Mouse (Mus musculus) ES-Bruce4 (cell line): Measurements from ENCODE around the gene Plekho2. TPM values are rescaled to one million over a fixed set of nuclear protein-coding genes. Genes with fewer than 3 reads are reported as not detected.

Experiments
- H3K27ac ChIP-seq: 2 replicates; pipeline ENCODE4 v1.5.1; 2012; ENCODE audit warnings: low read length, inconsistent platforms; ENCODE audit not compliant: insufficient read depth
- H3K27me3 ChIP-seq: 2 replicates; pipeline ENCODE4 v1.6.1; 2012; ENCODE audit warnings: mild to moderate bottlenecking, low read length, inconsistent platforms; ENCODE audit not compliant: control insufficient read depth, poor library complexity, insufficient read depth, severe bottlenecking
- H3K36me3 ChIP-seq: 2 replicates; pipeline ENCODE4 v1.6.1; 2012; ENCODE audit warnings: inconsistent platforms, mild to moderate bottlenecking, low read length, moderate library complexity; ENCODE audit not compliant: control insufficient read depth, poor library complexity, insufficient read depth, severe bottlenecking
- H3K4me1 ChIP-seq: one replicate; pipeline ENCODE4 v1.8.1; 2011; ENCODE audit warnings: low read length; ENCODE audit not compliant: control insufficient read depth, insufficient read depth
- H3K4me3 ChIP-seq: 2 replicates; pipeline ENCODE4 v1.5.1; 2011; ENCODE audit warnings: low read depth, mild to moderate bottlenecking, low read length
- H3K9ac ChIP-seq: 2 replicates; pipeline ENCODE4 v1.6.1; 2012; ENCODE audit warnings: low read depth, mild to moderate bottlenecking, inconsistent platforms; ENCODE audit not compliant: poor library complexity, severe bottlenecking
- H3K9me3 ChIP-seq: replicated peaks from 2 replicates; pipeline ENCODE4 v1.6.1; 2012; ENCODE audit warnings: mild to moderate bottlenecking, low read length, inconsistent platforms; ENCODE audit not compliant: control insufficient read depth, poor library complexity, insufficient read depth, severe bottlenecking
- CTCF ChIP-seq: IDR thresholded peaks from one replicate; pipeline ENCODE4 v1.8.1; 2011; ENCODE audit warnings: low read depth, low read length
- EP300 ChIP-seq: IDR thresholded peaks from 2 replicates; pipeline ENCODE4 v1.6.1; 2011; ENCODE audit warnings: low read depth, low read length; ENCODE audit not compliant: insufficient read depth
- POLR2A ChIP-seq: IDR thresholded peaks from one replicate; pipeline ENCODE4 v1.8.1; 2011; ENCODE audit warnings: low read length; ENCODE audit not compliant: insufficient read depth
- polyA plus RNA-seq: library from polyadenylated mRNA; stranded (reverse); fragments of >200 nt; gene quantifications from 2 replicates; pipeline ENCODE4 v1.2.4, GENCODE M21; 2011; ENCODE audit warnings: low read depth; ENCODE audit not compliant: missing spikeins, insufficient read depth, insufficient read length

The Plekho2 gene
- polyA plus RNA-seq, 1 experiment, result 6.1 TPM

GRCm38 (mm10) chr9:65619311-65619710 is 39.5 kb upstream of the Plekho2 start:
- Histone ChIP-seq H3K9me3 (no peaks in the 10 kb centered on the region), H3K4me1 (peaks cover 8% of the 10 kb centered on the region), H3K4me3 (no peak overlapping the region), H3K27me3 (no peaks in the 10 kb centered on the region), H3K36me3 (no peaks in the 10 kb centered on the region), H3K9ac (no peak overlapping the region), H3K27ac (peak overlapping the region; percentile 95)
- no peak for TF ChIP-seq CTCF
- TF ChIP-seq EP300, result 0 out of 2 replicates have a peak, but pooled peaks have one; percentile 45
- TF ChIP-seq POLR2A, result no peak

DNA sequence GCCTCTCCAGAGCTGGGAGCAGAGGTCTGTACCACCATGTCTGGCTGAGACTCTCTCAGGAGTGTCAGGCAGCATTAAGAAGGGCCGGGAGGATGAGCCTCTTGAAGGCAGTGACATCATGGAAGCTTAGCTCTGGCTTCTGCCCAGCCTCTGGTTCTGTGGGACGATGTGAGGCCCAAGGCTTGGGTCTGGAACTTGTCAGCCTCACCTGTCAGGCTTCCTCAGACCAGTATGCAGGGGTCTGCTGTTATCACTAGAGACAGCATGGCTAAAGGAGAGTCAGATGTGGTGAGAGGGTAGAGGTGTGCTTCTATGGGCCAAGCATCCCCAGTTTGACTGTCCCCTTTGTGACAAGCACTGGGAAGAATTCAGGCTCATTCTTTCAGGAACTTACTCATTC is 33.3 kb upstream of the Plekho2 start:
- Histone ChIP-seq H3K9ac (no peak overlapping the region), H3K9me3 (no peaks in the 10 kb centered on the region), H3K36me3 (no peaks in the 10 kb centered on the region), H3K4me1 (peaks cover 6% of the 10 kb centered on the region), H3K4me3 (no peak overlapping the region), H3K27me3 (no peaks in the 10 kb centered on the region), H3K27ac (no peak overlapping the region)
- no peak for TF ChIP-seq EP300
- no peak for TF ChIP-seq CTCF
- no peak for TF ChIP-seq POLR2A

DNA sequence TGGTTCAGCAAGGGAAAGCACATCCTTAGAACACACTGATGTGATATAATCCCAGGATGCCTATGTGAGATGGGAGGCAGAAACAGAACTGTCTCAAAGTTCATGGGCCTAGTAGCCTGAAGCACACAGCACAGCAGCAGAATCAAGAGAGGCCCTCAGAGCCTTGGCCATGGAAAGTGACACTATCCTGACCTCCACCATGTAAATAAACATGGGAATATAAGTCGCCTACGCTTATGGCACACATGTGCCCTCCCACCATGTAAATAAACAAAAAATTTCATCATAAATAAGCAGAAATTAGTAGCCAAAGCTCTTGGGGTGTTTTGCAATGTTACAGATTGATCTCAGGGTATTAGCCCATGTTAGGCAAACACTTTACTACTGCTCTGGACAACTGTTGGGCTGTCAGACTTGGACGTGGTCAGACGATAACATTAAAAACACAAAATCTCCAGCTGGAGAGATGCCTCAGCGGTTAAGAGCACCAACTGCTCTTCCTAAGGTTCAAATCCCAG is 32.2 kb upstream of the Plekho2 start:
- Histone ChIP-seq H3K9me3 (no peaks in the 10 kb centered on the region), H3K36me3 (no peaks in the 10 kb centered on the region), H3K27me3 (no peaks in the 10 kb centered on the region), H3K9ac (no peak overlapping the region), H3K27ac (no peak overlapping the region), H3K4me3 (no peak overlapping the region), H3K4me1 (peaks cover under 1% of the 10 kb centered on the region)
- no peak for TF ChIP-seq EP300

DNA sequence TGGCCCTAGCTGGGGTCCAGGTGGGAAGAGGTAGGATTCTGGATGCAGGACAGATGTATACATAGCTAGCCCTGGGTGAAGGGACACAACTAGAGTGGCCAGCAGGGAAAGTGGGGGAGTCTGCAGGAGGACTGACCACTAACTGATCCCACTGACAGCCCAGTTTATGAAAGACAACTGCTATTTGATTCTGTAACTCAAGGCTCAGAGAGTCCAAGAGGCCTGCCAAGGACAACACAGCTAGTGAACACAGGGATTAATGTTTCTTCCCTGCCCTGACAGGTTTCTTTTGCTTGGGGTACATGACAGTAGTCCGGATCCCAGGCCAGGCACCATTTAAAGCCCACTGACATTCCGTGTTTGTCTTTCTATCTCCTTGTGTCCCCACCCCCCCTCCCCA is 27.3 kb upstream of the Plekho2 start:
- H3K27ac ChIP-seq, result peak overlapping the region; percentile 90
- 0 out of 2 replicates have a peak overlapping the region, but pooled peaks have one; percentile 28 for H3K4me3 ChIP-seq
- 0 out of 2 replicates have a peak overlapping the region, but pooled peaks have one; percentile 17 for H3K9ac ChIP-seq
- H3K4me1 ChIP-seq, result no peaks in the 10 kb centered on the region
- no peaks in the 10 kb centered on the region for H3K9me3 ChIP-seq
- no peaks in the 10 kb centered on the region for H3K36me3 ChIP-seq
- H3K27me3 ChIP-seq, result no peaks in the 10 kb centered on the region
- no peak for TF ChIP-seq CTCF
- TF ChIP-seq POLR2A, result no peak
- no peak for TF ChIP-seq EP300

DNA sequence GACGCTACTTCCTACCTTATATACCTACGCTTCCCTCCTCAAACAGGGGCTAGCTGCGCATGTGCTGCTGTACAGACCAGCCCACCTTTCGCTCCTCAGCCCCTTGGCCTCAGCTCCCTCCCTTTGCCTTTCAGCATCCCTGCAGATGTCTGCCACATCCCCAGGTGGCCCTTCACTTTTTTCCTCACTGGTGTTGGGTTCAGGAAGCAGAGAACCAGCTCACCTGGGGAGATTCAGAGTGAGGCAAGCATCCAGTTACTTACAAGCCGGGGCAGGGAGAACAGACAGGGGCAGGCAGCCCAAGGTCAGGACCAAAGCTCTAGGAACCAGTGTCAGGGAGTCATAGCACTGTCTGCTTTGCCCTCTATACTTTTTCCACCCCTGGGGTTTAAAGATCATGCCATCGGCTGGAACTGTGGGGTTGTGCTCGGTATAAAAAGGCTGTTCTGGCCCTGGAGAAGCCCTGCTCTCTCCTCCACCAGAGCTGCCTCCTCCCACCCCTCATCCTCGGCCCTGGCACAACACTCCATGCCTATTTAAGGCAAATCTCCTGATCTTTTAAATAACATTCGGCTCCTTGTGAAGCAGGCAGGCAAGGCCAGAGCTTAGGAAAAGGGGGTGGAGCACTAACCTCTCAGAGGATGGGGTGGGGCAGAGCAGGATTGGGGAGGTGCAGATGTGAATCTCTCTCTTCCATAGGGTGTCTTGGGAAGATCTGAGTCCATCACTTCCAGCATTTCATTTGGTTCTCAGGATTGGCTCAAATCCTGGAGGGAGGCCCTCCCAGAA is 26.7 kb upstream of the Plekho2 start:
- H3K27me3 ChIP-seq, result no peaks in the 10 kb centered on the region
- peaks cover 2% of the 10 kb centered on the region for H3K4me1 ChIP-seq
- H3K9ac ChIP-seq, result peak overlapping the region; percentile 17
- H3K27ac ChIP-seq, result peak overlapping the region; percentile 90
- peak overlapping the region; percentile 28 for H3K4me3 ChIP-seq
- H3K36me3 ChIP-seq, result no peaks in the 10 kb centered on the region
- no peaks in the 10 kb centered on the region for H3K9me3 ChIP-seq
- TF ChIP-seq POLR2A (no peak), EP300 (0 out of 2 replicates have a peak, but pooled peaks have one; percentile 39)

DNA sequence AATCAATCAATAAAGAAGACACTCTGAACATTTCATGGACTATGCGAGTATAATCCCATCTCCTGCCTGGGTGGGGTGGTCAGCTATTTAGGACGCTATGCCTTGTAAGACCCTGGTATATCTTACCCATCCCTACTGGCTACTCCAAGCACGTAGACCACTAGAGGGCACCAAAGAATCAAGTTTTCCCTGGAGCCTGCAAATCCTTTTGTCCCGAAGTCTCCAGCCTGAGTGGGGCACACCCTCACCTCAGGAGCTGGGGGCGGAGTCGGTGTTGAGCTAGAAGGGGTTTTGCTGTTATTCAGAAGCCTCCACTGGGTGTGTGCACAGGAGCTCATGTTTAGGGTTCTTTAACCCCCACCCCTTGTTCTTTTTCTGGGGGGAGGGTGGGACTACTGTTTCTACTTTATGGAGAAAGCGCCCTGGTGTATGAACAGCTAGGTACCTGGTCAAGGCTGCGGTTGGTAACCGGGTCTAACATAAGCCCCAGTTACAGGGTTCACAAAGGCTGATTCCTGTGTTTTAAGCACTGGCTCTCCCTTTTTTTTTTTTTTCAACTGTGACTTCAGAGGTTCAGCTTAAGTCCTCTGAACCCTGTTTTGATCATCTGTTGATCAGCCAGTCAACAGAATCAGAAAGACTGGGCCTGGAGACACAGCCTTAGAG is 25.8 kb upstream of the Plekho2 start:
- Histone ChIP-seq H3K36me3 (no peaks in the 10 kb centered on the region), H3K4me1 (peaks cover 2% of the 10 kb centered on the region), H3K27ac (peak overlapping the region; percentile 90), H3K27me3 (no peaks in the 10 kb centered on the region), H3K4me3 (peak overlapping the region; percentile 28; the same call in 1 of the 2 replicates), H3K9me3 (no peaks in the 10 kb centered on the region), H3K9ac (peak overlapping the region; percentile 17)
- TF ChIP-seq EP300 (0 out of 2 replicates have a peak, but pooled peaks have one; percentile 70), POLR2A (no peak), CTCF (peak; percentile 66)
